Mouse (Mus musculus): ENCODE results near the gene Naaladl1.
A peak's percentile ranks its signal among the peaks of the same experiment; 100 is the strongest.

- TF ChIP-seq EP300 (IDR thresholded peaks at IDR 0.05; ENCODE audit: low read depth) (peak; percentile 60; the same call in 1 of the 2 replicates), CTCF (IDR thresholded peaks at IDR 0.05; ENCODE audit: low read depth) (peak; percentile 92)
These were observed 35.3 kb downstream of the Naaladl1 start, which contains the start of gene Batf2 for GRCm38 (mm10) chr19:6140678-6141393.

Measured in heart, postnatal 0 days (tissue).